Mouse (Mus musculus) liver, embryonic 11.5 days (tissue): Measurements from ENCODE around the gene Cnep1r1. TPM values are rescaled to one million over a fixed set of nuclear protein-coding genes. Genes with fewer than 3 reads are reported as not detected.

Source experiments
- ATAC-seq: fragments of 200-750 bp; cut with Nextera tagmentation; replicated peaks from 2 replicates; pipeline ENCODE4 v1.8.0; 2017; ENCODE audit warnings: moderate number of reproducible peaks, mild to moderate bottlenecking, moderate TSS enrichment, moderate library complexity; ENCODE audit not compliant: low FRiP score
- DNase-seq: peaks from one replicate; pipeline ENCODE4 v3.0.0-alpha.2; 2017; ENCODE audit warnings: low spot score
- H3K27ac ChIP-seq: fragments of 300-500 bp; sonication (generic); 2 replicates; pipeline ENCODE4 v1.5.1; 2014; ENCODE audit warnings: mild to moderate bottlenecking, low read depth, low read length, control low read depth
- H3K27me3 ChIP-seq: fragments of 300-500 bp; sonication (generic); replicated peaks from 2 replicates; pipeline ENCODE4 v1.6.1; 2014; ENCODE audit warnings: low read length, mixed read lengths; ENCODE audit not compliant: control insufficient read depth, insufficient read depth
- H3K36me3 ChIP-seq: fragments of 300-500 bp; sonication (generic); 2 replicates; pipeline ENCODE4 v1.6.1; 2014; ENCODE audit warnings: mild to moderate bottlenecking, low read length, moderate library complexity, mixed read lengths; ENCODE audit not compliant: control insufficient read depth, insufficient read depth
- H3K4me1 ChIP-seq: fragments of 300-500 bp; sonication (generic); replicated peaks from 2 replicates; pipeline ENCODE4 v1.6.1; 2014; ENCODE audit warnings: low read length, mixed read lengths; ENCODE audit not compliant: control insufficient read depth, insufficient read depth
- H3K4me2 ChIP-seq: fragments of 300-500 bp; sonication (generic); 2 replicates; pipeline ENCODE4 v1.6.1; 2014; ENCODE audit warnings: mild to moderate bottlenecking, control low read depth, moderate library complexity
- H3K4me3 ChIP-seq: fragments of 300-500 bp; sonication (generic); 2 replicates; pipeline ENCODE4 v1.5.1; 2014; ENCODE audit warnings: low read depth, low read length, control low read depth
- H3K9ac ChIP-seq: fragments of 300-500 bp; sonication (generic); 2 replicates; pipeline ENCODE4 v1.6.1; 2014; ENCODE audit warnings: low read depth, low read length, control low read depth
- H3K9me3 ChIP-seq: fragments of 300-500 bp; sonication (generic); 2 replicates; pipeline ENCODE4 v1.6.1; 2016; ENCODE audit warnings: low read length, inconsistent platforms, mixed read lengths; ENCODE audit not compliant: control insufficient read depth
- WGBS: fragments of 180-500 bp; shearing (Covaris S2); extraction: QIAGEN DNeasy Blood & Tissue Kit; methylation state at CpG from one replicate; pipeline ENCODE4 v1.1.7; 2014; 5-methylcytosine and 5-hydroxymethylcytosine counted together
- polyA plus RNA-seq: library from polyadenylated mRNA; unstranded; fragments of >200 nt; fragmentation: Nextera tagmentation; extraction: Ambion mirVana; gene quantifications from 2 replicates; pipeline ENCODE4 v1.2.1, GENCODE M21; 2014

Gene Cnep1r1
- polyA plus RNA-seq, result 30.8 and 33.6 TPM in 2 replicates

GRCm38 (mm10) chr8:88118456-88119036 is at the start of gene Cnep1r1:
TSS of gene Cnep1r1 (plus strand) at chr8:88118769.
- Histone ChIP-seq H3K4me1 (no peaks in the 10 kb centered on the region; the same call in 1 of the 2 replicates), H3K27me3 (no peaks in the 10 kb centered on the region), H3K4me2 (peak within 1 kb of the TSS; percentile 77), H3K36me3 (peaks cover 4% of the 10 kb centered on the region; the same call in 1 of the 2 replicates), H3K9me3 (no peaks in the 10 kb centered on the region), H3K27ac (peak within 1 kb of the TSS; percentile 78), H3K9ac (peak within 1 kb of the TSS; percentile 90), H3K4me3 (peak within 1 kb of the TSS; percentile 83)
- under 1% methylated on average over 48 of the region's 49 CpGs for WGBS
- DNase-seq, result peak; percentile 87
- ATAC-seq, result peak; percentile 98

- H3K4me1 ChIP-seq, result no peaks in the 10 kb centered on the region
- DNase-seq, result no peak
- ATAC-seq, result no peak
- no peak overlapping the region for H3K4me2 ChIP-seq
- H3K27ac ChIP-seq, result no peak overlapping the region
- no peak overlapping the region for H3K4me3 ChIP-seq
- H3K9me3 ChIP-seq, result no peaks in the 10 kb centered on the region
- WGBS, result 73% methylated on average over 5 of the region's 5 CpGs
- H3K9ac ChIP-seq, result no peak overlapping the region
- no peaks in the 10 kb centered on the region for H3K27me3 ChIP-seq
- no peaks in the 10 kb centered on the region for H3K36me3 ChIP-seq
Measured at GRCm38 (mm10) chr8:88082183-88082582, 36.4 kb upstream of the Cnep1r1 start.

- Histone ChIP-seq H3K27ac (no peak overlapping the region), H3K9me3 (no peaks in the 10 kb centered on the region), H3K36me3 (no peaks in the 10 kb centered on the region), H3K27me3 (no peaks in the 10 kb centered on the region), H3K4me3 (no peak overlapping the region), H3K9ac (no peak overlapping the region), H3K4me2 (no peak overlapping the region), H3K4me1 (no peaks in the 10 kb centered on the region)
- no peak for DNase-seq
- no peak for ATAC-seq
Measured at GRCm38 (mm10) chr8:88088006-88088405, 30.6 kb upstream of the Cnep1r1 start.

GRCm38 (mm10) chr8:88091661-88092060 is 26.9 kb upstream of the Cnep1r1 start:
- DNase-seq (no peak), ATAC-seq (no peak)
- Histone ChIP-seq H3K4me3 (no peak overlapping the region), H3K9ac (no peak overlapping the region), H3K4me1 (no peaks in the 10 kb centered on the region), H3K36me3 (no peaks in the 10 kb centered on the region), H3K4me2 (no peak overlapping the region), H3K27me3 (no peaks in the 10 kb centered on the region), H3K27ac (no peak overlapping the region), H3K9me3 (no peaks in the 10 kb centered on the region)
- WGBS, result 87% methylated on average over 2 of the region's 2 CpGs

- Histone ChIP-seq H3K4me2 (no peak overlapping the region), H3K9ac (no peak overlapping the region), H3K4me1 (no peaks in the 10 kb centered on the region), H3K9me3 (no peaks in the 10 kb centered on the region), H3K36me3 (no peaks in the 10 kb centered on the region), H3K27me3 (no peaks in the 10 kb centered on the region), H3K4me3 (no peak overlapping the region), H3K27ac (no peak overlapping the region)
- WGBS, result 62% methylated on average over 4 of the region's 4 CpGs
- ATAC-seq (no peak), DNase-seq (no peak)
Measured at GRCm38 (mm10) chr8:88093367-88093766, 25.2 kb upstream of the Cnep1r1 start.

- Histone ChIP-seq H3K27ac (no peak overlapping the region), H3K4me3 (no peak overlapping the region), H3K4me1 (no peaks in the 10 kb centered on the region), H3K9me3 (no peaks in the 10 kb centered on the region), H3K4me2 (no peak overlapping the region), H3K36me3 (no peaks in the 10 kb centered on the region), H3K9ac (no peak overlapping the region), H3K27me3 (no peaks in the 10 kb centered on the region)
- no peak for ATAC-seq
- WGBS, result 80% methylated on average over 4 of the region's 4 CpGs
- no peak for DNase-seq
Measured at GRCm38 (mm10) chr8:88098856-88099255, 19.7 kb upstream of the Cnep1r1 start.

- ATAC-seq, result no peak
- Histone ChIP-seq H3K4me1 (no peaks in the 10 kb centered on the region), H3K27me3 (no peaks in the 10 kb centered on the region), H3K36me3 (no peaks in the 10 kb centered on the region), H3K27ac (no peak overlapping the region), H3K9me3 (no peaks in the 10 kb centered on the region), H3K9ac (no peak overlapping the region), H3K4me3 (no peak overlapping the region), H3K4me2 (no peak overlapping the region)
- DNase-seq, result no peak
- 8% methylated on average over 1 of the region's 1 CpGs for WGBS
Measured at GRCm38 (mm10) chr8:88099526-88099925, 19.0 kb upstream of the Cnep1r1 start.

GRCm38 (mm10) chr8:88109241-88109640 is 9.3 kb upstream of the Cnep1r1 start:
- no peak for ATAC-seq
- 86% methylated on average over 4 of the region's 4 CpGs for WGBS

GRCm38 (mm10) chr8:88119076-88119475 is 507 bp downstream of the Cnep1r1 start:
- peaks cover 4% of the 10 kb centered on the region; the same call in 1 of the 2 replicates for H3K36me3 ChIP-seq
- peak overlapping the region; percentile 83 for H3K4me3 ChIP-seq
- no peaks in the 10 kb centered on the region; the same call in 1 of the 2 replicates for H3K4me1 ChIP-seq
- peak; percentile 79 for ATAC-seq
- DNase-seq, result no peak
- peak overlapping the region; percentile 78 for H3K27ac ChIP-seq
- no peaks in the 10 kb centered on the region for H3K9me3 ChIP-seq
- peak overlapping the region; percentile 90 for H3K9ac ChIP-seq
- no peaks in the 10 kb centered on the region for H3K27me3 ChIP-seq
- H3K4me2 ChIP-seq, result peak overlapping the region; percentile 77
- under 1% methylated on average over 11 of the region's 11 CpGs for WGBS

More at GRCm38 (mm10) chr8:88109241-88109640, 9.3 kb upstream of the Cnep1r1 start:
- no peak overlapping the region for H3K27ac ChIP-seq
- no peaks in the 10 kb centered on the region for H3K9me3 ChIP-seq
- H3K4me3 ChIP-seq, result no peak overlapping the region
- no peak overlapping the region for H3K4me2 ChIP-seq
- H3K4me1 ChIP-seq, result no peaks in the 10 kb centered on the region
- H3K9ac ChIP-seq, result no peak overlapping the region
- H3K27me3 ChIP-seq, result no peaks in the 10 kb centered on the region
- no peaks in the 10 kb centered on the region for H3K36me3 ChIP-seq
- DNase-seq, result no peak
